Mouse (Mus musculus): ENCODE results near the gene Nt5c3b.
A peak's percentile ranks its signal among the peaks of the same experiment; 100 is the strongest.

Nt5c3b gene

DNA sequence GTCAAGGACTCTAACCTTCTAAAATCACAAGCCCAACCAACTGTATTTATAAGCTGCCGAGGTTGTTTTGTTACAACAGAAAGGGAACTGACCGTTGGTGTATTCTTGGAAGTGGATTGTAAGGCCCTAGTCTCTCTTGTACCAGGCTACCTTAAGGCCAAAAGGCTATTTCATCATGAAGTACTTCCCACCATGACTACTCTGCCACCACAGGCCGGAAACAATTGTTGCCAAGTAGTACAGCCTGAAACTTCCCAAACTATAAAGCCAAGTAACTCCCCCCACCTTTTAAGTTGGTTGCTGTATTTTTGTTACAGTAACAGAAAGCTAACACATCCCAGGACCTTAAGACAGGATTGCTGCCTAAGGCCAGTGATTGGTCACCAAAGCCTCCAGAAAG, 14.8 kb downstream of the Nt5c3b start:
- no peak for DNase-seq

- DNase-seq, result peak; percentile 82
Observed at GRCm38 (mm10) chr11:100425851-100426250, 15.8 kb downstream of the Nt5c3b start.

DNA sequence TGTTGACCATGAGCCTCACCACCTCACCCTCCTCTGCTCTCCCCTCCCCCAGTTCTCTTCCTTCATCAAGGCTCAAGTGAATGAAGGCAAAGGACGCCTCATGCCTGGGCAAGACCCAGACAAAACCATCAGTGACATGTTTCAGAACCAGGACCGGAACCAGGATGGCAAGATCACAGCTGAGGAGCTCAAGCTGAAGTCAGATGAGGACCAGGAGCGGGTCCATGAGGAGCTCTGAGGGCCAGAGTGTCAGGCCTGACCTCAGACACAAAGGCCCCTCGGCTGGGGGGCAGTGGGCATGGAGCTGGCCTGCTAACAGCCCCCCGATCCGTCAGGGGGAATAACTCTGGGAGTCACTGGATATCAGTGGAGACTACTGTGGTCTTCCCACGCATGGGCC, 17.8 kb downstream of the Nt5c3b start:
- DNase-seq, result no peak

GRCm38 (mm10) chr11:100421537-100421936, 20.1 kb downstream of the Nt5c3b start:
- DNase-seq, result no peak

DNA sequence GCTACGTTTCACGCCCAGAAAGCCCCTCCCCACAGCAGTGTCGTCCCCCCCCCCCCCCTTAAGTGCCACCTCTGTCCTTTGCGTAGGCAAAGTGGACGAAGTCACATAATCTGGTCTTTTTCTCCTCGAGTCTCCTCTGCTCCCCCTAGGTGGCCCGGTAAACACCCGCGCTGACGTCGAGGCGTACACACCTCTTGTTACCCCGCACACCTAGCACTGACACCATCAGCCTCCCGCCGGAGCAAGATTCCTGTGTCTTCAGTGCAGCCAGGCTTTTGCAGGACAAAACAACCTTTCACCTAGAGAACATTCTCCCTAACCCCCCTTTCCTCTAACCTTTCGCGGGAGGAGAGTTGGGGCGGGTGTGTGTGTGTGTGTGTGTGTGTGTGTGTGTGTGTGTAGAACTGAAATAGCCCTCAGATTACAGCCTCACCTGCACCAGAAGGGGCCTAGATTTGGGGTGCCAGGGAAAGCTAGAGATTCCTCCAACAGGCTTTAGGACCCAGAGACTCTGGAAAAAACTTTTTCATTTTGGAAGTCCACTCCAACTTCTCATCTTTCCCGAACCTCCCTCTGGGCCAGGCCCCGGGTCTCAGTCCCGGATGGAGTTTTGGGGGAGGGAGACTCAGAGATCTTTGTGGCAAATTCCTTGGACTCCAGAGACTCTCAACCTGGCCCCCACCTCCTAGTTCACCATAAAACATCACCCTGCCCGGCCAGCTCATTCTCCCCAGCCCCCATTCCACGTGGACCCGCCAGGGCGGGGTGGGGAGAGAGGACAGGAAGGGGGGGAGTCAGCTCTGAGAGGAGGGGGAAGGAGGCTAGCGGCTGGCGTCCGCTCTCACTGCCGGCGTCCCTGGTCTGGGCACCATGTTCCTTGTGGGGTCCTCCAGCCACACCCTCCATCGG, 26.4 kb downstream of the Nt5c3b start, which contains the start of gene Fkbp10:
Fkbp10 (plus strand) TSS at position 784 of the 909 bp plus-strand sequence.
- DNase-seq, result no peak

DNA sequence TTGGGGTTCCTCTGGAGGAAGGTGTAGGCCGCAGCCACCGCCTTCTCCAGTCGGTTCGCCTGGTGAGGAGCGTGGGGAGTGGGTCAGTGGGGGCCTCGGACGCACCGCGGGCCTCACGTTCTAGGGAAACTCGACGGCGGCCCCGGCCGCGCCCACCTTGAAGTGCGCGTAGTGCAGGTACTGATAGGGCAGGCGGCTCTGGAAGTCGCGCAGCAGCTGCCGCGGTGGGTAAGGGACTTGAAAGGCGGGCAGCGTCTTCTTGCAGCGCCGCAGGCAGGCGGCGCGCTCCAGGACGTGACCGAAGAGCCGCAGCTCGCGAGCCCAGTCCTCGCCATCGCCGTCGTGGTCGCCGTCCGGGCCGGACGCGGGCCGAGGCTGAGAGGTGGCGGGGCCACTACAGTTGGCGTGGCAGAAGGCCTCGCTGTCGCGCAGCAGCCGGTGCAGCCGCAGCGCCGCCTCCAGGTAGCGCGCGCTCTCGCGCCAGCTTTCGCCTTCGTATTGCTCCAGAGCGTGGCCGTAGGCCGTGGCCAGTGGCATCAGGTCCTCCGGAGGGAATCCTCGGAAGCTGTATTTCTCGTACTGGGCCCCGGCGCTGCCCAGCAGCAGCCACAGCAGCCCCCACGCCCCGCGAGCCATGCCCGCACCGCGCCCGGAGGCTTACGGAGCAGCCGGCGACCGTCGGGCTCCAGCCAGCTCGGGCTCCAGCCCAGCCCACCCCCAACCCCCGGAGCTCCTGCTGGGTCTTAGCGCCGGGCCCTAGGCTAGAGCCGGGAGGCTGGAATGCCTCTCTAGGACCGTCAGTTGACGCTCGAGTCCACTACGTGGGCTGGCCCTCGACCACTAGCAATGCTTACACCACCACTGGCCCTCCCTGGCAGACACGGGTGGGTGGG, 27.3 kb downstream of the Nt5c3b start, which contains the start of gene P3h4:
P3h4 (minus strand) TSS at position 816 of the 893 bp plus-strand sequence.
- peak; percentile 87 for DNase-seq

DNA sequence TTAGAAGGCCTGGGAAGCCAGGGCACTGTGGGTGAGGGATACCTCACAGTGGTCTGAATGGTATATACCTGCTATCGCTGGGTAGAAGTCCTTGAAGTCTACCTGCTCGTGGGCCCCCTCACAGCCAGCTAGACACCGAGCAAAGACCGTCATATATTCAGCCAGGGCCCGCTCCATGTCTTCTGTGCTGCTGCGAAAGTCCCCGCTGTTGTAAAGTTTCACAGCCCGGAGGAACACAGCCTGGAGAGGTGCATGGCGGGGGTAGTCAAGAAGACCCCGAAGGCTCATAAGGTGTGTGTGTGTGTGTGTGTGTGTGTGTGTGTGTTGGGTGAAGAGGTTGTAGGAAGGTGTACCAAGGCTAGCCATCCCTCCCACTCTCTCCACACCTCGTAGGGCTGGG, 28.1 kb downstream of the Nt5c3b start:
- DNase-seq, result no peak

- DNase-seq, result no peak
Observed at GRCm38 (mm10) chr11:100411736-100412135, 29.9 kb downstream of the Nt5c3b start.

- no peak for DNase-seq
Observed at GRCm38 (mm10) chr11:100409686-100410085, 31.9 kb downstream of the Nt5c3b start.

GRCm38 (mm10) chr11:100408835-100409462, 32.7 kb downstream of the Nt5c3b start:
- DNase-seq, result no peak

GRCm38 (mm10) chr11:100408076-100408834, 33.4 kb downstream of the Nt5c3b start:
- peak; percentile 77 for DNase-seq

- no peak for DNase-seq
Observed at GRCm38 (mm10) chr11:100406995-100407705, 34.5 kb downstream of the Nt5c3b start.

DNA sequence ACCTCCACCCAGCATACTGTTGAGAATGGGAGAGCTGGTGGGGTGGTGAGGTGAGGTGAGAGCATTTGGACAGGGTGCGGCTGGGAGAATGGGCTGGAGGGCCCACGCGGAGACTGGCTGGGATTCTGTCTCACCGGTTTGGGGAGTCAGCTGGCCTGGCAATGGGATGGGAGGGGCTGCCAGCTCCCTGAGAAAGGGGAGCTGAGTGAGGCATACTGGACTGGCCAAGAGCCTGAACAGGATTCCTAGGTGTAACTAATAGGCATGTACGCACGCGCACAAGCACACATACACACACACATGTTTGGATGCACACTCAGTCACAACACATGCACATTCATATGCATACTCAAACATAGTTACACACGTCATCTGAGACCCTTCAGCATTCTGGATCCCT, 35.3 kb downstream of the Nt5c3b start:
- DNase-seq, result no peak

DNA sequence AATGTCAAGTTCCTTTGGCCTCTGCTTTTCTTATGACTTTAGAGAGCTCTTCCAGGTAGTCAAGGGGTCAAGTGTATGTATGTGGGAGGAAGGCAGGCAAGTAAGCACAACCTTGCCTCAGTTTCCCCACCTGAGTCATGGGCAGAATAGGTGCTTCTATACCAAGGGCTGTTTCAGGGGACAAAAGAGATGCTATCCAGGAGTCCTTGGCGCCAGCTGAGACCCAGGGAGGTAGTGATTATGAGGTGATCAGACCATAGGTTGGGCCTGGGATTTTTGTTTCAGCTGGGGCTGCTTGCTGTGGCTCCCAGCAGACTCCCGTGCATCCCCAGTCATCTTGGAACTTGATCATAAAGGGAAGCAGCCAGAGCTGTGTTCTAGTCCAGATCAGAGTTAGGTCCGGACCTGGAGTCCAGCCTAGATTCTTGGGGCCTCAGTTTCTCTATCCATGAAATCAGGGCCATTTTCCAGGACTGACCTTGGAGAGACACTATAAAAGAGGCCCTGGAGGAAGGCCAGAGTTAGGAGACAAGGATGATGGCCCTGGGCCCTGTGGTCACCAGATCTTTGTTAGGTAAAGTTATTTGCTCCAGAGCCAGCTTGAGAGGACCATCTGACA, 37.0 kb downstream of the Nt5c3b start:
- no peak for DNase-seq

DNA sequence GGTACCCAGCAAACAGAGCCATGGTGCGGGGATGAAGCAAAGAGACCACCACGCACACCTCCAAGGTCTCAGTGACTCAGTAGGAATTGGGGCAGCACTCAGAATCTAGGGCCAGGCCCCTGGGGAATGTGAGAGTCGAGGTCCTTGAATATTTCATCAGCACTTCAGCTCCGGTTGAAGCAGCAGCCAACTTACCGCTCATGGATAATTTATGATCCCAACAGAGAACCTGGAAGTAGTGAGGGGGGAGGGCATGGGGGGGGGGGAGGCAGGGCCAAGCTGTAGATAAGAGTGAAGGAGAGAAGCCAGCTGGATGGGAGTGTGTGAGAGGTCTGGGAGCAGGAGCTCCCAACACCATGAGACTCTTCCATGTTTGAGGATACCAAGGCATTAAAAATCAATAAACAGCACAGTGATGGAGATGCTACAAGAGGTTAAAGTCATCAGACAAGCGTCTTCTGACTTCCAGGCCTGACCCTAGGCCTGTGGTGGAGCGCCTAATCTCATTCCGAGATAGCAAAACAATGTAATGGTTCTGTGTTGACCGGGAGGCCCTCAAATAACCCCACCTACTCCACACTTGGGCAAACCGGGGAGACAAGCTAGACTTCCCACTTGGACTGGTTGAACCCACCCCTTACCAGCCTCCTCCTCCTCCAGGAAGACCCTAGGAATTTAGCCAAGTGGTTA, 38.0 kb downstream of the Nt5c3b start:
- no peak for DNase-seq

DNA sequence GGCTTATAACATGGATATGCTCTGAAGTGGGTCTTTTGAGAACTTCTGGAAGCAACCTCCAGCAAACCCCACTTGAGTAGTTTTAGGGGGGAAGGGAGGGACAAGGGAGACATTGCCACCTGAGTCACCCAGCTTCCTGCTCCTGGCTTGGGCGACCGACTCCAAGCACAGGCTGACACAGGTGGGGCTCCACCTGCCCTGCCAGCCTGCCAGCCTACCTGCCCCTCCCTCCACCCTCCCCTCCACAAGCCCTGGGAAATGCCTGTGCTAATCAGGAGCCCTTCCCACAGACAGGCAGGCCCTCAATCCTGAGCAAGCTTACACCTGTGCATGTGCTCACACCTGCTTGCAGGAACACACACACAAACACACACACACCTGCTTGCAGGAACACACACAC, 38.9 kb downstream of the Nt5c3b start:
- no peak for DNase-seq

- DNase-seq, result no peak
Observed at GRCm38 (mm10) chr11:100402240-100402639, 39.4 kb downstream of the Nt5c3b start.

GRCm38 (mm10) chr11:100400842-100401241, 40.8 kb downstream of the Nt5c3b start:
- DNase-seq, result no peak

GRCm38 (mm10) chr11:100399727-100400538, 41.7 kb downstream of the Nt5c3b start:
- DNase-seq, result no peak

- DNase-seq, result no peak
Observed at GRCm38 (mm10) chr11:100399320-100399719, 42.3 kb downstream of the Nt5c3b start.

All from kidney, adult 18-20 months (tissue).